Mouse (Mus musculus) ES-Bruce4 (cell line): ENCODE results near the gene Nipsnap2. TPM values are rescaled to one million over a fixed set of nuclear protein-coding genes. Genes with fewer than 3 reads are reported as not detected.
A peak's percentile ranks its signal among the peaks of the same experiment; 100 is the strongest.
"Not testable (repeated sequence)": the region's sequence is repeated elsewhere in the genome, so short reads cannot be mapped to it uniquely, and the experiment has no call there.

ENCODE experiments used
- H3K27ac ChIP-seq: 2 replicates; pipeline ENCODE4 v1.5.1; 2012; ENCODE audit warnings: low read length, inconsistent platforms; ENCODE audit not compliant: insufficient read depth
- H3K27me3 ChIP-seq: 2 replicates; pipeline ENCODE4 v1.6.1; 2012; ENCODE audit warnings: mild to moderate bottlenecking, low read length, inconsistent platforms; ENCODE audit not compliant: control insufficient read depth, poor library complexity, insufficient read depth, severe bottlenecking
- H3K36me3 ChIP-seq: 2 replicates; pipeline ENCODE4 v1.6.1; 2012; ENCODE audit warnings: inconsistent platforms, mild to moderate bottlenecking, low read length, moderate library complexity; ENCODE audit not compliant: control insufficient read depth, poor library complexity, insufficient read depth, severe bottlenecking
- H3K4me1 ChIP-seq: one replicate; pipeline ENCODE4 v1.8.1; 2011; ENCODE audit warnings: low read length; ENCODE audit not compliant: control insufficient read depth, insufficient read depth
- H3K4me3 ChIP-seq: 2 replicates; pipeline ENCODE4 v1.5.1; 2011; ENCODE audit warnings: low read depth, mild to moderate bottlenecking, low read length
- H3K9ac ChIP-seq: 2 replicates; pipeline ENCODE4 v1.6.1; 2012; ENCODE audit warnings: low read depth, mild to moderate bottlenecking, inconsistent platforms; ENCODE audit not compliant: poor library complexity, severe bottlenecking
- H3K9me3 ChIP-seq: replicated peaks from 2 replicates; pipeline ENCODE4 v1.6.1; 2012; ENCODE audit warnings: mild to moderate bottlenecking, low read length, inconsistent platforms; ENCODE audit not compliant: control insufficient read depth, poor library complexity, insufficient read depth, severe bottlenecking
- CTCF ChIP-seq: IDR thresholded peaks from one replicate; pipeline ENCODE4 v1.8.1; 2011; ENCODE audit warnings: low read depth, low read length
- EP300 ChIP-seq: IDR thresholded peaks from 2 replicates; pipeline ENCODE4 v1.6.1; 2011; ENCODE audit warnings: low read depth, low read length; ENCODE audit not compliant: insufficient read depth
- POLR2A ChIP-seq: IDR thresholded peaks from one replicate; pipeline ENCODE4 v1.8.1; 2011; ENCODE audit warnings: low read length; ENCODE audit not compliant: insufficient read depth
- polyA plus RNA-seq: library from polyadenylated mRNA; stranded (reverse); fragments of >200 nt; gene quantifications from 2 replicates; pipeline ENCODE4 v1.2.4, GENCODE M21; 2011; ENCODE audit warnings: low read depth; ENCODE audit not compliant: missing spikeins, insufficient read depth, insufficient read length

Nipsnap2 gene
- polyA plus RNA-seq, 1 experiment = 38.0 TPM

- Histone ChIP-seq H3K4me1 (peaks cover 1% of the 10 kb centered on the region), H3K9ac (no peak overlapping the region), H3K9me3 (no peaks in the 10 kb centered on the region), H3K36me3 (0 out of 2 replicates have a peak, but pooled peaks cover 2% of the 10 kb centered on the region), H3K4me3 (no peak overlapping the region), H3K27ac (no peak overlapping the region), H3K27me3 (no peaks in the 10 kb centered on the region)
- TF ChIP-seq POLR2A (no peak), CTCF (peak; percentile 24)
These were observed 55.3 kb downstream of the Nipsnap2 start for GRCm38 (mm10) chr5:129780131-129780530.

GRCm38 (mm10) chr5:129782211-129782610, 57.3 kb downstream of the Nipsnap2 start:
- H3K36me3 ChIP-seq = no peaks in the 10 kb centered on the region
- H3K9ac ChIP-seq = no peak overlapping the region

GRCm38 (mm10) chr5:129785235-129785870, 60.5 kb downstream of the Nipsnap2 start:
- TF ChIP-seq POLR2A = no peak
- TF ChIP-seq EP300 = no peak
- no peak for TF ChIP-seq CTCF
- no peak overlapping the region for H3K9ac ChIP-seq

More at GRCm38 (mm10) chr5:129782211-129782610, 57.3 kb downstream of the Nipsnap2 start:
- Histone ChIP-seq H3K9me3 (no peaks in the 10 kb centered on the region), H3K4me3 (no peak overlapping the region), H3K27me3 (no peaks in the 10 kb centered on the region), H3K27ac (no peak overlapping the region), H3K4me1 (peaks cover 1% of the 10 kb centered on the region)
- TF ChIP-seq EP300 (no peak), CTCF (peak; percentile 29), POLR2A (no peak)

GRCm38 (mm10) chr5:129786161-129786560, 61.3 kb downstream of the Nipsnap2 start:
- no peak for TF ChIP-seq EP300
- TF ChIP-seq POLR2A = no peak
- no peak for TF ChIP-seq CTCF
- Histone ChIP-seq H3K4me3 (no peak overlapping the region), H3K27ac (peak overlapping the region; percentile 90; the same call in 1 of the 2 replicates), H3K27me3 (no peaks in the 10 kb centered on the region), H3K9ac (peak overlapping the region; percentile 95), H3K36me3 (peaks cover 28% of the 10 kb centered on the region), H3K4me1 (no peaks in the 10 kb centered on the region), H3K9me3 (no peaks in the 10 kb centered on the region)

More at GRCm38 (mm10) chr5:129785235-129785870, 60.5 kb downstream of the Nipsnap2 start:
- no peaks in the 10 kb centered on the region for H3K4me1 ChIP-seq
- H3K9me3 ChIP-seq = no peaks in the 10 kb centered on the region
- peaks cover 22% of the 10 kb centered on the region for H3K36me3 ChIP-seq
- H3K27me3 ChIP-seq = no peaks in the 10 kb centered on the region
- H3K4me3 ChIP-seq = no peak overlapping the region
- H3K27ac ChIP-seq = no peak overlapping the region

- Histone ChIP-seq H3K9me3 (no peaks in the 10 kb centered on the region), H3K4me1 (no peaks in the 10 kb centered on the region), H3K4me3 (peak within 1 kb of the TSS; percentile 98), H3K27me3 (no peaks in the 10 kb centered on the region), H3K36me3 (peaks cover 36% of the 10 kb centered on the region), H3K9ac (peak within 1 kb of the TSS; percentile 95), H3K27ac (peak within 1 kb of the TSS; percentile 90)
- no peak for TF ChIP-seq EP300
- TF ChIP-seq CTCF = no peak
- TF ChIP-seq POLR2A = no peak
These were observed 62.2 kb downstream of the Nipsnap2 start, which contains the start of gene Psph for GRCm38 (mm10) chr5:129786818-129787790. Gene Psph (minus strand): TSS chr5:129787449.

- H3K27ac ChIP-seq = peak overlapping the region; percentile 33
- H3K36me3 ChIP-seq = peaks cover 45% of the 10 kb centered on the region
- H3K9ac ChIP-seq = peak overlapping the region; percentile 95
- H3K4me3 ChIP-seq = peak overlapping the region; percentile 98
- no peaks in the 10 kb centered on the region for H3K9me3 ChIP-seq
- no peaks in the 10 kb centered on the region for H3K27me3 ChIP-seq
- TF ChIP-seq POLR2A = no peak
- no peak for TF ChIP-seq EP300
- TF ChIP-seq CTCF = no peak
- H3K4me1 ChIP-seq = no peaks in the 10 kb centered on the region
These were observed 63.1 kb downstream of the Nipsnap2 start for GRCm38 (mm10) chr5:129787818-129788593.

GRCm38 (mm10) chr5:129790591-129790990, 65.7 kb downstream of the Nipsnap2 start:
- peaks cover 60% of the 10 kb centered on the region for H3K36me3 ChIP-seq
- H3K9me3 ChIP-seq, H3K27ac ChIP-seq, H3K9ac ChIP-seq, H3K27me3 ChIP-seq, H3K4me1 ChIP-seq, H3K4me3 ChIP-seq: not testable (repeated sequence)
